Mouse (Mus musculus): Measurements from ENCODE around the gene Pdzd7.

GRCm38 (mm10) chr19:45079769-45080515 lies 34.4 kb upstream of the Pdzd7 start:
- TF ChIP-seq CTCF (IDR thresholded peaks at IDR 0.05; ENCODE audit: low read depth) = no peak
- no peak for TF ChIP-seq EP300 (IDR thresholded peaks at IDR 0.05; ENCODE audit: low read depth)
